Mouse (Mus musculus) T-cell, adult 2 months (primary cell): ENCODE results near the gene Derl3.
"Not testable (repeated sequence)": the region's sequence is repeated elsewhere in the genome, so short reads cannot be mapped to it uniquely, and the experiment has no call there.

Experiments used
- DNase-seq: peaks from one replicate; pipeline ENCODE4 v3.0.0; 2022; ENCODE audit warnings: low spot score

Gene Derl3

GRCm38 (mm10) chr10:75893089-75893750 is at the start of gene Derl3:
TSS of gene Derl3 (plus strand) at chr10:75893413.
- peak; percentile 98 for DNase-seq

DNA sequence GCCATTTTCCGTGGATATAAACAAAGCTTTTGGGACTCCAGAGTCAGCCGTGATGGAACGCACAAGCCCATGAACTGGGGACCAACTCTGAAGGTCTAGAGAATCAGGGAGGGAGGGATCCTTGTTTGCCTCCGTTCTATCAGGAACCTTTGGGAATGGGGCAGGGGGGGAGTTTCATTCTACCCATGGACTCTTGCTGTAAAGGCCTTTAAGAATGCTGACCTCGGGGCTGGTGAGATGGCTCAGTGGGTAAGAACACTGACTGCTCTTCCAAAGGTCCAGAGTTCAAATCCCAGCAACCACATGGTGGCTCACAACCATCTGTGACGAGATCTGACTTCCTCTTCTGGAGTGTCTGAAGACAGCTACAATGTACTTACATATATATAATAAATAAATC is 49.3 kb upstream of the Derl3 start:
- DNase-seq: not testable (repeated sequence)

DNA sequence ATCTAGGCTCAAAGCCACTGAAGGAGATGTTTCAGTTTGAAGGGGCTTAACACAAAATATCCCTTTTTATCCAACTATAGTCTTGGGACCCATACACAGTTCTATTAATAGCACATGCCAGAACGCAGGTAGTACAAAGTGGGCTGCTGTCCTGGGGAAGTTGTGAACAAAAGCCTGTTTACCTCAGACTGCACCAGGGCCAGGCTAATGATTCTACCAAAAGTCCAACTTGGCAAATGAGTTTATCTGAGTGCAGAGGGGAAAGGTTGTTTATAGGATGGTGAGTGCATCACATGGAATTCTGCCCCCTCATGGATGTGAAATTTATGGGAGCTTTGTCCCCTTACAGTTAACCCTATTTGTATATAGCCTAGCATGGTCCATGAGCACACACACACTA is 48.4 kb upstream of the Derl3 start:
- no peak for DNase-seq

DNA sequence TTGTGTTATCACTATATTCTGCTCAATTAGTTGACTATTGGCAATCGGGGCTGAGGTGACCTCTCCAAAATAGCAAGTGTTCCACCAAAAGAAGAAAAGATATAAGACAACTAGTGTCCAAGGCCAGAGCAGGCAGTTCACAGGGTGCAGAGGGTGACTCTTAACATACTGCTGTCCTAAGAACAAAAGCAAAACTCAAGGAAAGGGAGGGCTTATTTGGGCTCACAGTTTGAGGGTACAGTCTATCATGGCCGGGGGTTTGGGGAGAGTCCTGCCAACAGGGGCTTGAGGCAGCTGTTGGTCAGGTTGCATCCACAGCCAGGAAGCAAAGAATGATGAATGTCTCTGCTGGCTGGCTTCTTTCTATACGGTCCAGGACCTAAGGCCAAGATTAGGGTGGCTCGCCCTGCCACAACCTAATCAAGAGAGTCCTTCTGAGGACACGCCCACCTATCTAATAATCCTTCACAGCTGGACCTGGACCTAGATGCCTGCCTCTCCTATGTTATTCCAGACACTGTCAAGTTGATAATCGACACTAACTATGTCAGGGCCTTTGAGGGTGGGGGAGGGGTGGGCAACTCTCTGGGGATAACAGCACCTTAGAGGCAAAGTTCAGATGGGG is 47.8 kb upstream of the Derl3 start:
- DNase-seq: no peak

GRCm38 (mm10) chr10:75848382-75848781 is 44.8 kb upstream of the Derl3 start:
- no peak for DNase-seq

- no peak for DNase-seq
Observed at GRCm38 (mm10) chr10:75851076-75851475, 42.1 kb upstream of the Derl3 start.

DNA sequence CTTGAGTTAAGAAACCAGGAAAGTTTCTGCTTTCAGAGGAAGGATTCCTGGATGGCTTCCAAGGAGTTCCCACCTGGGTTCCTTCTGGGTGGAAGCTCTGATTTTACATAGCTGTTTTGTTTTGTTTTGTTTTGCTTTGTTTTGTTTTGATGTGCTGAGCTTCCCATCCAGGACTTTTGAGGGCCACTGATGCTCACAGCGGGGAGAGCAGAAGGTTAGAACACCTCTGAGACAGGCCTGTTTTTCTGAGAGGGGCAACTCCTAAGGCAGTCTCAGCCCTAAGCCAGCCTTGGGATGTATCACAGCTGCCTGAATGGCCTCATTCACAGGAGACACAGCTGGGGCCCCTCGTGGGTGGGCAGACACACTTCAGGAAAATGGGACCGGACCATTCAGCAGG is 41.5 kb upstream of the Derl3 start:
- no peak for DNase-seq

DNA sequence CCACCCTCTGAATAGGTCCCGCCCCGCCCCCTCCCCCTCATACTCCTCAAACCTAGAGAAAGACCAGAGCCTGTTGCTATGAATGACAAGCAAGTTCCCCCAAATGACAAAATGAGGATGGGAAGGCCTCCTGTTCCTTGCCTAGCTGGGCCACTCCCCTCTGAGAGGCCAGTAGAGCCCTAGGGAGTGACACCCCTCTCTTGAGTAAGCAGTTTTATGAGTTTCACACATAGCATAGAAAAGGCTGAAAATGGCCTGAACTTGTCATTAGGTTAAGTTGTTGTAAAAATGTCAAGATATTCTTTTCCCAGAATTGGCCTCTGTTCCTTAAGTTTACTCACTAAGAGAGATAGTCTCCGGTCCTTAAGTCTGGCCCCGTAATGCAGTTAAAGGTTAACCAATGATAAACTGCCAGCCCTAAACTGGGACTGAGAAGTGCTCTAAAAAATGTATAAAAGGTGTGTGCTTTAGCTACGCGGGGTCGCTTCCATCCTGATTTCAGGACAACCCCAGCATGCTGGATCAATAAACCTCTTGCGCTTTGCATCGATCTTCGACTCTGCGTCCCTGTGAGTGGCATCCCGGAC is 40.6 kb upstream of the Derl3 start:
- DNase-seq: no peak

- DNase-seq: peak; percentile 79
Observed at GRCm38 (mm10) chr10:75853452-75853851, 39.8 kb upstream of the Derl3 start.

- DNase-seq: no peak
Observed at GRCm38 (mm10) chr10:75854096-75854495, 39.1 kb upstream of the Derl3 start.

- no peak for DNase-seq
Observed at GRCm38 (mm10) chr10:75854791-75855190, 38.4 kb upstream of the Derl3 start.

GRCm38 (mm10) chr10:75855416-75855981 is 37.7 kb upstream of the Derl3 start:
- no peak for DNase-seq

DNA sequence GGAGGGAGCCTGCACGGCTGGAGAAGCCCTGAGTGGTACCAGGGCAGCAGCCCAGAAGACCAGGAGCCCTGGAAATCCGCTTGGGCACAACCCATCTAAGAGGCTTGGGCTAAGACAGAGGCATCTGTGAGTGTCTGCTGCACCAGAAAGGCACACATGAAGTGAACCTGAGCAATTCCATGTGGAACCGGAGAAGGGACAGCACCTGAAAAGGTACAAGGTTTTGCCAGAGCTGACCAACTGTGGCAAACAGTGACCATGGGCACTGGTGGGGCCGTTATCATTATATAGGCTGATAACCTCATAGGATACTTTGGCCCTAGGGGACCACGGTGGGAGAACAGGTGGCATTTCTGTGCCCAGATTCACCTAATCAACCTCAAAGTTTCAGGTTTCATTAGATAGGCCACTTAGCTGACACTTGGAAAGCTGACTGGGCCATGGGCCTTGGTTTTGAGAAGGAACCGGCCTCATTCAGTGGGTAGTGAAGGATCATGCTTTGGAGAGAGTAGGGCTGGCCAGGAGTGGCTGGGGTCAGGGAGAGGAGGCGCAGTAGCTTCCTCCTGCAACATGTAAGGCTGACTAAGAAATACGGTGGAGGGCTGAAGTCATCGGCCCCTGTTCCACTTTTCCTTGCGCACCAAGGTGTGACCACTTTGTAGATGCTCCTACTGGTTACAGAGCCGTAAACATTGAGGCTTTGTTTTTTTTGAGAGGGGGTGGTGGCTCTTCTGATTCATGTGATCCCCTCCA is 36.9 kb upstream of the Derl3 start:
- no peak for DNase-seq

GRCm38 (mm10) chr10:75856976-75857375 is 36.2 kb upstream of the Derl3 start:
- no peak for DNase-seq

DNA sequence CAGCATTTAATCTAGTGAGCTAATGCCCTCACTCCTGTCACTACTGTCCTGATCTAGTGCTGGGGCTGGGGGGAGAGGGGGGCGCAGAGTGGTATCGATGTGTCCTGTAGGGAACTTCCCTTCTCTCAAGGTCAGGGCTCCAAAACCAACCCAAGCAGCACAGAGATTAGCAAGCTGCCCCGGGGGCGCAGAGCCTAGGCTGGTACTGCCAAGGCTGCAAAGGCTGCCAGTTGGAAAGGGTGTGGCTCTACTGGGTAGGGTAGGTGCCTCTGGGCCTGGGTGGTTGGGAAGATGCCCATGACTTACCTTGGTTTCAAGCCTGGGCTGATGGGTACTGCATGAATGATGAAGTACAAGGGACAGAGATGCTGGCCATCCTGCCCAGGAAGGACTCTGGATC is 35.6 kb upstream of the Derl3 start:
- no peak for DNase-seq

GRCm38 (mm10) chr10:75859107-75859746 is 34.0 kb upstream of the Derl3 start:
- DNase-seq: no peak

DNA sequence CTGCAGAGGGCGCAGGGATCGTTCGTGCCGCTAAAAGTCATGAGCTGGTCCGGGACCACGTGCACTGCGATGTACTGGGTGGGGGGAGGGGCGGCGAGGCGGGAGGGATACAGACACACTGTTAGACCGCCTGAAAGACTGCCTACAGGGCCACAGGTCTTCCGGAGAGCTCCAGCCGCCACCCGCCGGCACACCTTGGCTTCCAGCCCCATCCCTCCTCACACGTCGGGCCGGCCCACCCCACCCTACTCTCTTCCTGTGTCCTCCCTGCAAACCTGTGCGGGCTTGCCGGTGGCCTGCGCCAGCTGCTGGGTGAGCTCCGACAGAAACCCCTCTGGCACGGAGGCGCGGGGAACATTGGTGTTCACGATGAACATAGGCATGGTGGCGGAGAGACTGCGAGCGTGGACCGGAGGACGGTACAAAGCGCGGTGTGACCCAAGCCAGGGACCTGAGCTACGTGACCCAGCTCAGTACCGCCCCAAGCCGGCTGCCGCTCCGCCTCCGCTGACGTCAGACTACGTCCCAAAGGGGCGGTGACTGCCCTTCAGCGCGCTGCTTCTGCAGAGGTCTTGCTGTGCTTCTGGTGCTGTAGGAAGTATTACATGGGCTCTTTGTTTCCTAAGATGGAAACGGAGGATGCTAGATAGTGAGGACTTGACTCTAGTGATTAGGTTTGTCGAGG is 33.3 kb upstream of the Derl3 start, which contains the start of gene Mif:
Mif (minus strand) TSS at position 455 of the 685 bp plus-strand sequence.
- DNase-seq: peak; percentile 88

DNA sequence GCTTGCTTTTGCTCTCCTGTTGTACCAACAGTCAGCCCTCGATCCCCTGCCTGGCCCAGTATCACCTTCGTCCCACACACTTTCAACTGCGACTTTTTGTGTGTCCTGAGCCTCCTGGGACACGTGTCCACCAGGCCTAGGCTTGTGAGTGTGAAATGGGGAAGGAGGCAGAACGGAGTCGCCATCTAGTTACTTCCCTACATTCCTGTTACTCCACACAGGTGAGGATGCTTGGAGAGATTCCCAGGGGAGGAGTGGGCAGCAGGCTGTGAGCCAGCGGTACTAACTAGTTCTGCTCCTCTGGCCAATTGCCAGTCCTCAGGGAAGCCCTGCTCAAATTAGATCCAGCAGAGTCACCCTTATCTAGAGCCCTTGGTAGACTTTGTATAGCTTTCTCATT is 32.5 kb upstream of the Derl3 start:
- no peak for DNase-seq

DNA sequence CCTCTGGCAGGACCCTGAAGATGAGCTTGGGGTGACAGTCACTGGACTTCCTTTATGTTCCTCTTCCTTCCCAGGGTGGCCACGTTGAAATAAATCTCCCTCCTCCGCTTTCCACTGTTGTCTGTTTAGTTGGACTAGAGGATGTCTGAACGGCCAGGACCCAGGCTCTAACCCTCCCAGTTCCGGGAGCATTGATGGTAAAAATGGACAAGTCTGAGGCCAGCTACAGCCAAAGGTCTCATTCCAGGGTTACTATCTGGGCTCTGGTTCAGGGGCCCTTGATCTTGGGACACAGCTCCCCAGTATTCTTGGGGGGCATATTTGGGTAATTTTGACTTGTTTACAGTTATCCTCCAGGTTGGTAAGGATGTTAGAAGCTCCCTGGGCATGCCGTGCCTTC is 31.6 kb upstream of the Derl3 start:
- DNase-seq: no peak

GRCm38 (mm10) chr10:75872025-75872914 is 20.9 kb upstream of the Derl3 start:
- no peak for DNase-seq
